Mouse (Mus musculus): ENCODE measurements at regions not wholly inside any gene's neighbourhood (a gene's known extent, or its start where the extent isn't known, plus 50 kb on each side); places are given as distances from the start of the nearest gene placed in this dataset.

GRCm38 (mm10) chr11:44349546-44349945 is 50.3 kb upstream of the Il12b start:
- TF ChIP-seq CTCF (IDR thresholded peaks at IDR 0.05) (no peak), EP300 (IDR thresholded peaks at IDR 0.05) (peak; percentile 80)

Data from lung, postnatal 0 days (tissue).